Mouse (Mus musculus): ENCODE data around the gene Gm42906.

Gene Gm42906

DNA sequence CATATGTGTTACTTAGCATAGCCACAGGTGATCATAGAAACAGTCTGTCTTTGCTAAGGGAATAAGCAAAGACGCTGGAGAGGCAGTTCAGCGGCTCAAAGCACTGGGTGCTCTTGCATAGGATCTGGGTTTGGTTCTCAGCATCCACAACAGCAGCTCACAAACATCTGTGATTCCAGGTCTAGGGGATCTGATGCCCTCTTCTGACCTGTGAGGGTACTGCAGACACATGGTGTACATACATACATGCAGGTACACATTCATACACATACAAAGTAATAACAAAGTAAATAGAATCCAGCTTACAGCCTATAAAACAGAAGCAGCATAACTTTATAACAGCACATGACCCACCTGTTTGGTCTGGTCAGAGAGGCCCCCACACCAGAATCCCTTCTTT lies 366.0 kb downstream of the Gm42906 start:
- no peak for DNase-seq (ENCODE audit: low spot score)

DNA sequence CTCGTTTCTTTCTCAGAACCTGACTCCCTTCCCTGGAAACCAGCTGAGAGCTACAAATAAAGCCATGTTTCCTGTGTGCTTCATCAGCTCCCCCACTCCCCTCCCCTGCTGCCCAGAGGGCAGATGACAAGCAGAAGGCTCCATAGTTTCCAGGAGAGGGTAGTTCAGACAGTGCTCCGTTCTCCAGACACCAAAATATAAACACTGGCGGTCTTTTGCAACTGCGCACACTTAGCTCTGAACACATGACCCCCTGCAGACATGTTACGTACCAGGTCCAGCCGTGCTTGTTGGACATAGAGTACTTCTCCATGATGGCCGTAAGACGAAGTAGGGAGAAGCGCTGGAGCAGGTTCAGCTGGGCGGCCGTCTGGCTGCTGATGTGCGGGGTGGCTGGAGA lies 367.5 kb downstream of the Gm42906 start:
- DNase-seq (ENCODE audit: low spot score): no peak

DNA sequence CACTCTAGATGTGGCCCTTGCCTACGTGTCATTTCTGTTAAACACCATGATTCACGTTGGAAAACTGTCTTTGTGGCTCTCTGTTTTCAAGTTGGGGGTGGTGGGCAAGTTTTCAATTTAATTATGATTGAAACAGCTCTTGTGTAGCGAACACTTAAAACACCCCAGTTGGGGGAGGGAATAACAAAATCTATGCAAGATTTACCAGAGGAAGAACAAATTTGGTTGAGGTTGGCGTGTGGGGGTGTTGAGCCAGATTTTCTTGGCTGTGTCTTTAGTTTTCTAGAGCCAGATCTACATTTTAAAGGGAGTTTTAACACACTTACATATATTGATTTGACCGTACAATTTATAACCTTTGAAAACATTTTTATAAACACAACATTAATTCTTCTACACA lies 368.2 kb downstream of the Gm42906 start:
- no peak for DNase-seq (ENCODE audit: low spot score)

DNA sequence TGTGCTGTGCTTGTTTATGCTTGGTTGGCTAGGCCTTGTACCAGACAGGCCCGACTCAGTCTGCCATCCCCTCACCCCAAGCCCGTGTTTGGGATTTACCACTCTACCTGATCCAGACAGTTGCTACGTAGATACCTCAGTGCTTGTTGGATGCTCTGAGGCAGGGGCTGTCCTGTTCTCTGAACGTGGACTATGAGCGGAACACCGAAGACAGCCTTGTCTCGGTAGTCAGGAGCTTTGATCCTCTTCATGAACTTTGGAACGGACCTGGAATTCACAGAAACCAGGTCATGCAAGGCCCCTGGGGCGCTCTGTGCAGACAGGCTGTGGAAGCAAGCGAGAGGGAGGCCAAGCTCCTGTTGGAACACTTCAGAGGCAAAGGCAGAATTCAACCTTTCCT lies 368.6 kb downstream of the Gm42906 start:
- DNase-seq (ENCODE audit: low spot score): no peak

DNA sequence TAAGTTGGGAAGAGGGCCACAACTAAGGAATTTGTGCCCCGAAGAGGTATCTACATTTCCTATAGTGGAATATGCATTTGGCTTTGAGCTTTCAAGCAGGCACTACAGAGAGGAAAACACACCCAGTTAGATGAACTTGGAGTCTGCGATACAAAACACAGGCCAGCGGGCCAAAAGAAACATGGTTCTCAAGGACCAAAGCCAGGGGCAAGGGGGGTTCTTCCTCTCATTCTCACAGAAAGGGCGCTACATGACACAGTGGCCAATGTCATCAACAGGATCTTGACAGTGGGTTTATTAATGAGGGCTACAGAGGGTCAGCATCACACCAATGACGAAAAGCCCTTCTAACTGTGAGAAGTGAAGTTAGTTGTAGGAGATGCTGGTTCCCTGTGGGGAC lies 370.2 kb downstream of the Gm42906 start:
- no peak for DNase-seq (ENCODE audit: low spot score)

DNA sequence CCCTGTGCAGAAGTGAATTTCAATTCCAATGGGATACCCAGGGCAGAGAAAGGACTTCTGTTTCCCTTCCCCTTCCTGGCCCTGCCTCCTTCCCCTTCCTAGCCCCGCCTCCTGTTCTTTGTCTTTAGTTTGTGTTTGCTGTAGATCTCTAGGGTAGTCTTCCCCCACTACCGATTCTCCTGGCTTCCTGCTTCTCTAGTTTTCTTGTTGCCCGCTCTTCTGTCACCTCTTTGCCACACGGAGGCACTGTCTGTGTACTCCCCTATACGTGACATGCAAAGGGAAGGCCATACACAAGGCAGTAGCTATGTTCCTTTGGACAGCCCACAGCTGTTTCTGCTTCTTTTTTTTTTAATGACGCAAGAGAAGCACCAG lies 371.1 kb downstream of the Gm42906 start:
- peak; percentile 52 for DNase-seq (ENCODE audit: low spot score)

DNA sequence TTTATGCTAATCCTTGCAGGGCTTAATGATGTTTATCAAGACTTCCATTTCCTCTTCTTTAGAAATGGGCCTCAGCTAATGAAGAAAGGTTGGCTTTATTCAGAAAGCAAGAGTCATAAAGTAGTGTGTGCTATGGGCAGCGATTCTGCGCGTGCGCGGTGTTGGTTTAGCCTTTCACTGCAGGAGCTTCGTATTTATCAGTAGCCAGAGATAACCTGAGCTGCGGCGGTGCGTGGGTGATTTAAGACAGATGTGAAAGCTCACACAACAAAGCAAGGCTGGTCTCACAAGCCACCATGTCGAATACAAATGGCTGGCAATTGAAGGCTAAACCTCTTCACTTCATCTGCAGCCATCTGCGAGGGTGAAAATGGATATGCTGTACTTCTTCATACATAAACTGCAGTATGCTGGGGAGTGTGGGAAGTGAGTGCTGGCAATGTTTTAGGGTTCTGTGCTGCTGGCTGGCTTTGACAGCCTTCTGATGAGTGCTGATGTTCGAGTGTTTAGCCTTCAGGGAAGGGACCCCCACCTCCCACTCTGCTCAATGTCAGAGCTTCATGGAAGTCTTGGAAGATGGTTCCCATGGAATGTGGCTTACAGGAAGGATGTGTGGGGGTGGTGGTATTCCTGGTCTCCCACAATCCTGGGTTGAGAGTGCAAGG lies 371.6 kb downstream of the Gm42906 start:
- no peak for DNase-seq (ENCODE audit: low spot score)

DNA sequence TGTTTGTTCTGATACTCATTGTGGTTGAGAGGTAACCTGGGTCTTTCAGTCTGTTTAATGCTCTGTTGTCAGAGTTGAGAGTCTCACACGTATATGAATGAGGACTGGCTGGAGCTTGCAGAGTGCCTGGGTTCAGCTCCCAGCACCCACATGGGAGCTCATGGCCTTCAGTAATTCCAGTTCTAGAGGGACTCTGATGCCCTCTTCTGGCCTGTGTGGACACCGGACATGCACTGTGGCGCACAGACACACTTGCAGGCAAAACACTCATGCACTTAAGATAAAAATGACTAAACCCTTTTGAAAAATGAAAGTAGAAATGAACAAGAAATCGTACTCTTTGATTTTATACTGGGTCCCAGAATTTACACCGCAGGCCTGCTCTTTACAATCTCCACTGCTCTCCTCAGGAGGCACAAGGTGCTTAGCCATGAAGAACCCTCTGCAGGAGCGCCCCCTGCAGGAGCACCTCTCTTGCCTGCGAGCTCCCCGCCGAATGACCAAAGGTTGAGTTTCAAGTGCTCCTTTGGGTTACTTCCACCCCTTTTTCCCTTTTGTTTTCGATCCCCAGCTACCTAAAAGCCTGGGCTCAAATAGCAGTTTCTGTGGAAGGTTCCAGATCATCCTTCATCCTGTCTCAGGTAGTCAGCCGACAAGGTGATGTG lies 372.4 kb downstream of the Gm42906 start:
- DNase-seq (ENCODE audit: low spot score): no peak

DNA sequence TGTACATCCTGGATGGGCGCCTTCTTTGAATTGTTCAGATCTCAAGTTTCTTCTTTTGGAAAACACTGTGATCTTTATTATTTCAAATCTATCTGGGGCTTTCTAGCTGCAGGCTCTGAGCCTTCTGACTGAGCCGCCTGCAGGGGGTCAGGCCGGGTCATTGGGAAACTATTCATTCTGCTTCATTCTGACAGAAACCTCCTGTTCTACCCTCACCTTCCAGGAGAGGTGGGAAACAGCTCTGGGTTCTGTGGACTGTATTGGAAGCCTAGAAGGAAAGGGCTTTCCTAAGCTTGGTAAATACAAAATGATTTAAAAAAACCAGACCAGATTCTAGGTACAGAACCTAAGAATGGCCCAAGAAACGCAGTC lies 373.2 kb downstream of the Gm42906 start:
- DNase-seq (ENCODE audit: low spot score): no peak

DNA sequence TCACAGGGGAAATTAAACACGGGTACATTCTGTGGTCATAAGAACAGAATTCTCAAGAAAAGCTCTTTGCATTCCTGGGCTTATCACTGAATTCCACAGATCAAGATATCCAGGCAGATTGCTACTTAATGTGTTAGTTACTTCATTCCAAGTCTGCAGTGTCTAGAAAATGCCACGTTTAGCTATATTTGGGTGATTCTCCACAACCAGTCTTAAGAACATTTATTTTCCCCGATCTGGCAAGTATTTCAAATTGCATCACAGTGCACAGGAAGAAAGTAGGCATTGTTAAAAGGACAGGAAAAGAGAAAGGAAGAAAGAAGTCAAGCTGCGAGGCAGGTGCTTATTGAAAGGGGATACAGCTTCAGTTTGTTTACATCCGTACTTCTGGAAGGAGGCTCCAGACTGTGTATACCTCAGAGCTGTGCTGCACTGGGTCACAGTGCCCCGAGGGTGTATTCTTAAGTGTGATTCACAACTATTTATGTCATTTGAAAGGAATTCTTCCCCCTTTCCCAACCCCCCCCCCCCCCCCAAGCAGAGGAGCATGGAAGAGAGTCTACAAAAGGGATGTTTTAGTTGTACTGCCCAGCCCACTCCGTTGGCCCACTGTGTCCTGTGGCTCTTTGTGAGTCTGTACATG lies 373.7 kb downstream of the Gm42906 start:
- DNase-seq (ENCODE audit: low spot score): no peak

DNA sequence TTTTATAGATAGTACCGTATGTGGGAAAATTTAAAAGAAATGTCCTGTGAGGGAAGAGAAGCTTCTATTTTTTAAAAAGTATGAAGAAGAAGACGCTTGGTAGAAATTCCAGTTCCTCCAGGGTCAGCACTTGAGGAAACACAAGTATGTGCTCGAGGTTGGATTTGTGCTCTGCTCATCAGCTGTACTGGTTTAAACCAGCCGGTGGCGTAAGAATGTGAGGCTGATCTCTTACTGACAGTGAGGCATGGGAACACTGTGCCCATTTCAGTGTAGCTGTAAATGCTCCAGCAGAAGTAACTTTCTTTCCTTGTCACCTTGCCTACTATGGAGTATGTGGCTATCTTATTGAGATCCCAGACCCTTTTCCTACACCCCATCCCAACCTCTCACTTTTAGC lies 374.8 kb downstream of the Gm42906 start:
- no peak for DNase-seq (ENCODE audit: low spot score)

DNA sequence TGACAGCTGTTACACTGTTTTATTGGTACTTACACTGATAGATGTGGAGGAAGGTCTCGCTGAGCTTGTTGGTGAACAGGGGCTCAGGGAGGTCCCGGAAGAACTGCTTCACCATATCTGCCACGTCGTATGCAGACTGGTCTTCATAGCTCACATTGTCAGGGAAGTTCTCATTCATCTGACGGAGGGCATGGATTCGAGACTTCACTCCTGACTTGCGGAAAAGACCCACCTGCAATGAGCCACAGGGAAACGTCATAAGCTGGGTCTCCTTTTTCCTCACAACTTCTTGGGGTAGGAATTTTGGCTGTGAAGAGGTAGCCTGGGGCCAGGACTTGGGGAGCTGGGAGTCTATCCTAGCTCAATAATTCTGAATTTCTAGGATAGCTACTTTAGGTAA lies 375.6 kb downstream of the Gm42906 start:
- DNase-seq (ENCODE audit: low spot score): no peak

DNA sequence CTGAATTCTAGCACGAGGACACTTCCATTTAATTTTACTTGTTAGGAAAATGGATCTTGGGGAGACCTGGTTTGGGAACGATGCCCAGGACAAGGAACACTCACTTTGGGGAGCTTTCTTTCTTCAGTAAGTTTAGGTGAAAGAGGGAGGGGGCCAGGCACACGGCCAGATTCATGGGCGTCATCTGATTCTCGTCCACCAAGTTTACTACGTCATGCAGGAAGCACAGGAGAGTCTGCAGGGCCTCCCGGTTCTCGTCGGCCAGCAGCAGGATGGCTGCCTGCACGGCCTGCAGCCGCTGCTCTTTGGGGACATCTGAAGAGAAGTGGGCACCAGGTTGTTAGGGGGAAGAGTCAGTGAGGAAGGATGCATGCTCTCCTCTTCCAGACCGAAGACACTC lies 380.5 kb downstream of the Gm42906 start:
- no peak for DNase-seq (ENCODE audit: low spot score)

DNA sequence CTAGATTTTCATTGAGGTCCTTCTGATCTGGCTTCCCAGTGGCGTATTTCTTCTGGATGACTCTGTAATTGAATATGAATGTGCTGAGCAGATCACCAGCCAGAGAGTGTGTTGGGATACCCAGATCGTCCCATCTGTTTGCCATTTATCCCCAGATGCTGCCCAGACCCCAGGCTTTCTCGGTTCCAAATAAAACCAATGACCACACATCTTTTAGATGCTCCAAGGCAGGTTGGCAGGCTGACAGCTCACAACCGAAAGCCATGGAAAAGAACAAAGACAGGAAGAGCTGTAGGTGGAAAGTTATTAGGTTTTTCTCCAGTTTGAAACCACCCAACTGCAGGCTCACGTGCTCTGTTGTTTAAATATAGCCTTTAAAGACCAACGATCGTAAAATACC lies 381.0 kb downstream of the Gm42906 start:
- no peak for DNase-seq (ENCODE audit: low spot score)

DNA sequence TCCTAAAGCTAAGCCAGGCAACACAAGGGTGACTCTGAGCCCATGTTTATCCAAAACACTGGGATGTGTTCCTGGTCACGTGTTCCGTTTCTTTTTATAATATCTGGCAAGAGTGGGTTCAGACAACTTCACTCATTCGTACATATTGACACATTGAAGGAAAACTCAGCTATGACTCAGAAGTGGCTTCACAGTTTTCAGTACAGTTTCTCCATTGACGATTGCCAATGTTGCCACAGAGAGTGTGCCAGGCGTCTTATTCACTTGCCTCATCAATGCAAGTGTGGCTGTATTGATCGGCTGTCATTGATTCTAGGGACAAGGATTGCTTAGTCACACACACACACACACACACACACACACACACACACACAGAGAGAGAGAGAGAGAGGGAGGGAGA lies 381.8 kb downstream of the Gm42906 start:
- no peak for DNase-seq (ENCODE audit: low spot score)

DNA sequence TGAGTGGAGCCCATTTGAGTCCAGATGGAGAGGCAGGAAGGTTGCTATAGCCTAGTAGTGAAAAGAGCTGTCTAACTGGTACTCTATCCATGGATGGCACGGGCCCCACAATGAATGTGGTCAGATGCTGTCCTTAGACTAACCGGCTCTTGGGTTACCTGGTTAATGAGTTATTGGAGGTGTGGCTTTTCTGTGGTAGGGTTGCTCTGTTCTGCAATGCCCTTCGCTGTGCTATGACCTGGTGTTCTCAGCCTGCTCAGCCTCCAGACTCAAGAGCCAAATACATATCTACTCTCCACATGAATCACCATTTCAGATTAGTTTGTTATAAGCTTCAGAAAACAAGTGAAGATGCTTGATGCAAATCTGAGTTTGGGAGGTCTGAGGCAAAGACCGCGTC lies 385.1 kb downstream of the Gm42906 start:
- no peak for DNase-seq (ENCODE audit: low spot score)

DNA sequence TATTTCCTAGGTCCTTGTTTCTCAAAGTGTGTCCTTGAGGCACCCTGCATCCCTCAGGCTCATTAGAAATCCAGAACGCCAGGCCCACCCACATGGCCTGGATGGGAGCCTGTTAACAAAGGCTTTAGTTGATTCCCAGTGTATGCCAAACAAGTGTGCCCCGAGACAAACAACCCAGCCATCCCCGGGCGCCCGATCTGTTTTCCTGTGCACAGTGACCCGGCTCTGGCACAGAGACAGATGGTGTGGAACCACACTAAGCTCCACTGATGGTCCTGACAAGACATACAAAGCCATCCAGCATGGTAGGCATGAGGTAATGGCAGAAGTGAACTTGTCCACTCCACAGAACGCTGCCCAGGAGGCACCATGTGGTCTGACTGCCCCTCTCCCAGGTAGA lies 390.1 kb downstream of the Gm42906 start:
- no peak for DNase-seq (ENCODE audit: low spot score)

DNA sequence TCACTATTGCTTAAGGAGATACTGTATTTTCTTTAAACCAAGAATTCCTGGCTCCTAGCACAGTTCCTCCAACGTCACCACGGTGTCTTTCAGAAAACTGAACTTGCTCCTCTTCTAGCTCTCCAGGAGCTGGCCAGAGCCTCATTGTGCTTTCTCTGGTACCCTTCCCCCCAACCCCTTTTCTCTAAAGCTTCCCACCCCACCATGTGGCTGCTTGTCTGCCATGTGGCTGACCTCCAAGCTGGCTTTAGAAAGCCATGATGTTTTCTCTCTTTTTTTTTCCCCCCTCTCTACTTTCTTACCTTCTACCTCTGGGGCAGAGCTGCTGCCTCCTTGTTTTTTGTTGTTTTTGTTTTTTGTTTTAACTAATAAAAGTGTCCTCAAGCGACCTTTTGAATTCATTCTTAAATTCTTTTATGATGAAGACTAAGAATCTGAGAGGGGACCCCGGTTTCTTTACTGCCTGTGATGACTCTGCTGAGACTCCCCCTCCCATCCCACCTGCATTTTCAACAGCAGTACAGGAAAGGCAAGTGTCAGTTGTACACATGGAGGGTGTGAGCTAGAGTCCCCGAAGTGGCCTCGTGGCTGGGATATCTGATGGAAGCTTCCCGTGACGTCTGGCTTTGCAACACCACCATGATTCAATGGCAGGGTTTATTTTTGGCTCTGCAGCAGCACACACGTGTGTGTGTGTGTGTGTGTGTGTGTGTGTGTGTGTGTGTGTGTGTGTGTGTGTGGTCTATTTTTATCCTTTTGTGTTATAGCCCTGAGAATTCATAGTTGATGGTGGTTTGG lies 393.0 kb downstream of the Gm42906 start:
- no peak for DNase-seq (ENCODE audit: low spot score)

DNA sequence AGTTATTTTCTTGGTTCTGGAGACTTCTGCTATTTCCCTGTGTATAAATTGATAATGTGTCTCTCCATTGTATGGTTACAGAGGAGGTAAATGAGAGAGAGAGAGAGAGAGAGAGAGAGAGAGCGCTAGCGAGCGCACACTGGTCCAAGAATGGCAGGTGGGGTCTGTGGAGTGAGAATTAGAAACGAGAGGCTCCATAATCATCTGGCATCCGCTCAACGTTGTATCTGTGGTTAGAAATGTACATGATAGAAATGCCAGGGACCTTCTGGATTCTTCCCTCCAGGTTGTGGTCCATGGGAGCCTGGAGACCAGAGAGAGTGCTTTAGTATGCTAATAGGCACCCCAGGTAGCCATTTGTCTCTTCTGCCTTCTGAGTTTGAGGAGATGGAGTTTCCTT lies 399.1 kb downstream of the Gm42906 start:
- DNase-seq (ENCODE audit: low spot score): no peak

DNA sequence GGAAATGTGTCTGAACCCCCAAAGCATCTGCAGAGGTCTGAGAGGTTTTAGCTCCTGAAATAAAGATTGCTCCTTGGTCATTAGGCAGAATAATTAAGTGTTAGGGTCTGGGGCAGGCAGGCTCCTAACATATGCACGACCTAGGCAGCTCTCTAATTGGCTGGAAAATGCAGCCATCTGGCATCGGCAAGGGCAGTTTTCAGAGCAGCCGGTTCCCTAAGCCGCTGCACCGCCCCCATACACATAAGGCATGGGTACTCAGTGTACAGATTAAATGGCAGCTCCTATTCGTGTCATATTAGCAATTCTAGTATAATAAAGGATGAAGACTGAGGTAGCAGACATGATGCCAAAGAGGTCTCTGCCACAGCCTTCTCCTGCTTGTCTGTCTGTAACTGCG lies 400.8 kb downstream of the Gm42906 start:
- no peak for DNase-seq (ENCODE audit: low spot score)

DNA sequence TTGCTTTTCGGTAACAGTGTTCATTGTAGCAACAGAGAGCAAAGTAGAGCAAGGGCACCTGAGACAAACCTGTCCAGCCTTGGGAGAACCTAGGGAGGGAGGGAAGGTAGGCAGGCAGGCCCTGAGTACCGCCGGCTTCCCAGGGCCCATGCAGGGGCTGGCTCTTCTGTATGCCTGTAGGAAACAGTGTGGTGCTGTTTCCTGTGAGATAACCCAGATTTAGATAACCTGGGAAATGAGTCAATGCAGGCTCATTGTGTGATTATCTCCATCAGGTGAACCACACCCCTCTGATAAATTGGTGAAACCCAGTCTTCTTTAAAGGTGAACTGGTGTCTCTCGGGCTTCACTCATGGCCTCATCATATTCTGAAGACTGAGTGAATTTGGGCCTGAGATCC lies 401.9 kb downstream of the Gm42906 start:
- DNase-seq (ENCODE audit: low spot score): no peak

DNA sequence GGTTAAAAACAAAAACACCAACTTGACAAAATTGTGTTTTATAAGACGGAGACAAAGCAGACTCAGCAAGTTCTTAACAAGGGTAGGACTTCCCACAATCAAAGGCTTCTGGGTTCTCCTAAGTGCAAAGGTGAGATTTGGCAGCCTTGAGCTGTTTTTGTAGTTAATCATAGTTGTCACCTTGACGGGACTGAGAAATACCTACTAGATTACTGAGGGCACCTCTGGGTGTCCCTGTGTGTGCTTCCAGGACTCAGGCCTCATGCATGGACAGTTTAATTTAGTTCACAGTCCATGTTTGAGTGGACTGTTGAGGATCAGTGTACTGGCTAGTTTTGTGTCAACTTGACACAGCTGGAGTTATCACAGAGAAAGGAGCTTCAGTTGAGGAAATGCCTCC lies 403.5 kb downstream of the Gm42906 start:
- DNase-seq (ENCODE audit: low spot score): no peak

DNA sequence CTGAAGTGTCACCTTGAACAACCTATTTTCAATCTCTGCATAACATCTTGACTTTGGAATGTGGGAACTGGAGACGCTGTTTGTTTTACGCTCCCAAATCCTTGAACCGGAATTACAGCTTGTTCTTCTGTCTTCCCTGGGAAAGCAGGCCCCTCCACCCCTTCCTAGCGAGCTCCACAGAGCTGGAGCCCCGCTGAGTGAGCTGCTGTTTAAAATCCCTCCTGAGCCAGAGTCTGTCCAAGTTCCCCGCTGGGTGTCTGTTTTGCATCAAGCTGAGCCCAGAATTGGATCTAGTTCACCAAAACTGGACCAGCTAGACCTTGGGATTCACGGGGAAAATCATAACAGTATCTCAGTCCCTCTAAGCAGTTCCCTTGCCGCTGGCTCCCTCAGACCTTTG lies 404.5 kb downstream of the Gm42906 start:
- DNase-seq (ENCODE audit: low spot score): peak; percentile 51

Data from lung, postnatal 25 days (tissue).